13 mouse cellular contexts compared by ENCODE assay signal in the genomic region with DNA sequence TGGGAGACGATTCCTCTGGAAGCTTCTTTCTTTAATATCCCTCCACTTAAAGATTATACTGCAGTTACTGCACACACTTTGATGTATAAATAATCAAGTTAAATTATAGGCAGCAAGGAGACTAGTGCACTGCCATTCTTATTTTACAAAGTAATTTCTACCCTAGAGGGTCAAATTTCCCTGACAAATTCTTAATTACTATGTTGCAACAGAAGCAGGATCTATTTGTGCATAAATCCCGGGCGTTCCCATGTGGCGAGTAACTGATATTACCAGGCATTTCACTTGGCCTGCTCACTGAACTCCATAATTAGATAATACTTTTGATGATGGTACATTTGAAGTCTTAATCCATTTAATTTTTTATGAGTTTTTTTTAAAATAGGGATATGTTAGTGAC.
"Had no signal": no experiment of that assay in that cellular context is flagged by ENCODE, and none has a peak within 500 bp of the region (broad histone marks: within the 10 kb centered on the region; RNA-seq: fewer than 3 reads in every experiment).

No protein-coding gene starts in this region.

- H3K9me3 ChIP-seq: limb, embryonic 13.5 days; neural tube, embryonic 12.5 days; stomach, embryonic 15.5 days had no signal

- H3K4me1 ChIP-seq: limb, embryonic 13.5 days; neural tube, embryonic 12.5 days; stomach, embryonic 15.5 days had no signal

- H3K4me3 ChIP-seq: limb, embryonic 13.5 days; neural tube, embryonic 12.5 days; stomach, embryonic 15.5 days had no signal

- H3K9ac ChIP-seq: limb, embryonic 13.5 days; liver, embryonic 14.5 days; neural tube, embryonic 12.5 days; stomach, embryonic 15.5 days had no signal

- H3K4me2 ChIP-seq: limb, embryonic 13.5 days; neural tube, embryonic 12.5 days; stomach, embryonic 15.5 days had no signal

- H3K36me3 ChIP-seq: limb, embryonic 13.5 days; neural tube, embryonic 12.5 days; stomach, embryonic 15.5 days had no signal

- DNase-seq: kidney, adult 8-10 months; kidney, postnatal 36 days; left cerebral cortex, postnatal 4 days; lung, adult 18-20 months; right cerebral cortex, postnatal 14 days; thymus, adult 2 months; thymus, postnatal 25 days had no signal

- H3K27ac ChIP-seq: kidney, postnatal 0 days; limb, embryonic 13.5 days; liver, embryonic 14.5 days; neural tube, embryonic 12.5 days; stomach, embryonic 15.5 days had no signal

- H3K27me3 ChIP-seq: limb, embryonic 13.5 days; neural tube, embryonic 12.5 days; stomach, embryonic 15.5 days had no signal

- ATAC-seq: intestine, postnatal 0 days had no signal
